Mouse (Mus musculus): ENCODE data around the gene Pygl. TPM values are rescaled to one million over a fixed set of nuclear protein-coding genes. Genes with fewer than 3 reads are reported as not detected.
A peak's percentile ranks its signal among the peaks of the same experiment; 100 is the strongest.
"Not testable (repeated sequence)": the region's sequence is repeated elsewhere in the genome, so short reads cannot be mapped to it uniquely, and the experiment has no call there.

Gene Pygl
- polyA plus RNA-seq, 1 experiment from 2014 or later: 148 TPM

DNA sequence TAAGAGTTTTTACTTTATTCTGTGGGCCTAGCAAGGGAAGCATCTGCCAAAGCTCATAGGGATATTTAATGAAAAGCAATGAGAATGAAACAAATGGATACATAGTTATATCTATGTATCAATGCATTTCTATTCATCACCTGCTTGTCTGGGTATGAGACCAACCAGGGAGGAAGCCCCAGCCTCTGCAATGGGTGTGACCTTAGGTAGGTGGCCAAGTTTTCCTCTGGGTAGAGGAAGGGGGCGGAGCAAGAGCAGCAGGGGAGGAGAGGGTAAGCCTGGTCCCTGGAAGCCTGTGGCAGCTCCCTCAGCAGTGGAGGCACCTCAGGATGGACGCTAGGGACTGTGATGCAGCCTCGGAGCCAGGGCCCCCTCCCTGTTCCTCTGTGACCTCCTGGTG is 77.4 kb downstream of the Pygl start, which contains the start of gene Abhd12b:
Gene Abhd12b (plus strand): TSS at position 301 of the 400 bp plus-strand sequence.
- no peak within 1 kb of the TSS for H3K27ac ChIP-seq (ENCODE audit: low read length)
- no peaks in the 10 kb centered on the region for H3K27me3 ChIP-seq (ENCODE audit: control insufficient read depth, insufficient read depth, low read depth, low read length)
- no peak within 1 kb of the TSS for H3K4me3 ChIP-seq (ENCODE audit: low read depth, low read length)
- no peaks in the 10 kb centered on the region for H3K36me3 ChIP-seq (ENCODE audit: control insufficient read depth, insufficient read depth)
- no peak within 1 kb of the TSS for H3K4me2 ChIP-seq (ENCODE audit: low read depth, low read length)
- H3K9ac ChIP-seq (ENCODE audit: low read depth, low read length): no peak within 1 kb of the TSS
- H3K4me1 ChIP-seq (ENCODE audit: control insufficient read depth, low read depth, low read length): no peaks in the 10 kb centered on the region; the same call in 1 of the 2 replicates
- 31% methylated on average over 3 of the region's 3 CpGs for WGBS (ENCODE audit: insufficient replicate concordance)
- no peak for ATAC-seq (ENCODE audit: low read depth)
- no peaks in the 10 kb centered on the region for H3K9me3 ChIP-seq (replicated peaks; ENCODE audit: control insufficient read depth, low read length)

DNA sequence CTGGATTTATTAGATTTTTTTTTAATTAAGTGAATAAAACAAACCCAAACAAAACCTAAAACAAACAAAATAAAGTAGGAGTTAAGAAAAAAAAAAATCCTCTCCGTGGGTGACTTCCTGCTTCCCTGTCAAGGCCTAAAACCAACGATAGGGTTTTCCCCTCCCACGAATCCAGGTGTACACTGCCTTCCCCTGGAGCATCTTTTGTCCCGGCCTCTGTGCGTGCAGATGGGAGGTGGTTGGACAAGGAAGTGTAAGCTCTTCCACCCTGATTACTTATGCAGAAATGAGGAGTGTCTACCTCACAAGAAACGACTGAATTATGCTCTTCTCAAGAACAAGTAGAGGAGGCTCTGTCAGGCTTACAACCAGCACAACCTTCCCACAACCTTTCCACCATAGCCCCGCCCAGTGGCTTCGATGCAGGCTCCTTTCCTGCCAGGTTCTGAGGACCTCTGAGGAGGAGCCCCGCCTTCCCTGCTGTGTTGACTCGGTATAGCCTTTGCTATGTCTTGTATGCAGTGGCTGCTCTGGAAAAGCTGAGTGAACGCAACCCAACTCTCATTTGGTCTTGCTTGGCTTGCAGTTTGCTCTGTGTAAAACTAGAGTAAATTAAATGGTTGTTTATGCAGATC is 82.5 kb downstream of the Pygl start:
- Histone ChIP-seq H3K27me3 (ENCODE audit: control insufficient read depth, insufficient read depth, low read depth, low read length) (no peaks in the 10 kb centered on the region), H3K9me3 (replicated peaks; ENCODE audit: control insufficient read depth, low read length) (no peaks in the 10 kb centered on the region), H3K27ac (ENCODE audit: low read length) (no peak overlapping the region), H3K9ac (ENCODE audit: low read depth, low read length) (no peak overlapping the region), H3K4me2 (ENCODE audit: low read depth, low read length) (peak overlapping the region; percentile 40), H3K4me3 (ENCODE audit: low read depth, low read length) (0 out of 2 replicates have a peak overlapping the region, but pooled peaks have one; percentile 4), H3K36me3 (ENCODE audit: control insufficient read depth, insufficient read depth) (no peaks in the 10 kb centered on the region), H3K4me1 (ENCODE audit: control insufficient read depth, low read depth, low read length) (no peaks in the 10 kb centered on the region; the same call in 1 of the 2 replicates)
- 13% methylated on average over 11 of the region's 11 CpGs for WGBS (ENCODE audit: insufficient replicate concordance)
- no peak for ATAC-seq (ENCODE audit: low read depth)

DNA sequence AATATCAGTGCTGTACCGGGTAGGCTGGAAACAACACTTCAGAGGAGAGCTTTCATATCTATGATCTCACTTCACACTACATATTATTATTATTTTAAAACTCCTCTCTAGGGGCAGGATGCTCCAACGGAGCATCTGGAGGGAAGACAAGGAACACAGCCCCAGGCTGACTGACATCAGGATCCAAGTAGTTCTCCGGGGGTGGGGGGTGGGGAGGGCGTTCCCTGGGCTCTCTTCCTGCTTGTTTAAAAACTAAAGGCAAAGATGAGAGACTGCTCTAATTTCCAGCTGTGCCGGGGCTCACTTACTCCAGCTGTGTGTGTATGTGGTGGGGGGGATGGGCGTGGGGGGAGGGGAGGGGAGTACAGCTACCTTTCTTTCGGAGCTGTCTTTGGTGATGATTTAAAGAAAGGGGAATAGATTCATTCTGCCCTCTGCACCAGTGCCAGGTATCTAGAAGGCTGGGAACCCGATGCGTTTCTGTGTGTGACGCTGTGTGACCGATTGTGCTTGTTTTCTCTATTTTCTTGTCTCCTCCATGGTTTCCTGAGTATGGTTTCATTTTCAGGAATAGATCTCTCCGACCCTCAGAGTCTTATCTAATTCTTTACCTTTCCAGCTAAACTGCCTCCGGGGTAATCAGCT is 83.2 kb downstream of the Pygl start:
- no peaks in the 10 kb centered on the region; the same call in 1 of the 2 replicates for H3K4me1 ChIP-seq (ENCODE audit: control insufficient read depth, low read depth, low read length)
- ATAC-seq (ENCODE audit: low read depth): no peak
- H3K9ac ChIP-seq (ENCODE audit: low read depth, low read length): no peak overlapping the region
- no peak overlapping the region for H3K27ac ChIP-seq (ENCODE audit: low read length)
- no peaks in the 10 kb centered on the region for H3K36me3 ChIP-seq (ENCODE audit: control insufficient read depth, insufficient read depth)
- H3K4me3 ChIP-seq (ENCODE audit: low read depth, low read length): peak overlapping the region; percentile 40
- no peaks in the 10 kb centered on the region for H3K9me3 ChIP-seq (replicated peaks; ENCODE audit: control insufficient read depth, low read length)
- 6% methylated on average over 13 of the region's 13 CpGs for WGBS (ENCODE audit: insufficient replicate concordance)
- peak overlapping the region; percentile 40 for H3K4me2 ChIP-seq (ENCODE audit: low read depth, low read length)
- no peaks in the 10 kb centered on the region for H3K27me3 ChIP-seq (ENCODE audit: control insufficient read depth, insufficient read depth, low read depth, low read length)

DNA sequence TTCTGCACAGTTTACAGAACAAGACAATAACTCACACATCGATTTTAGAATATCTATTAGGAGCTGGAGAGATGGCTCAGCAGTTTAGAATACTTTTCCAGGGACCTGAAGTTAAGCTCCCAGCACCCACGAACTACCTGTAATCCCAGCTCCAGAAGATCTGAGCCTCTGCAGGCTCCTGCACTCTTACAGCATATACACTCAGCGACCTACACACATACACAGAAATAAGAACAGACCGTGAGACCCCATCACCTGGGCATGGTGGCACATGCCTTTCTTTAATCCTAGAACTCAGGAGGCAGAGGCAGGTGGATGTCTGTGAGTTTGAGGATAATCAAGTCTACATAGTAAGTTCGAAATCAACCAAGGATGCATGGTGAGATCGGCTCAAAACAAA is 85.7 kb downstream of the Pygl start:
- no peak overlapping the region for H3K4me2 ChIP-seq (ENCODE audit: low read depth, low read length)
- no peak overlapping the region for H3K9ac ChIP-seq (ENCODE audit: low read depth, low read length)
- H3K4me1 ChIP-seq (ENCODE audit: control insufficient read depth, low read depth, low read length): no peaks in the 10 kb centered on the region; the same call in 1 of the 2 replicates
- H3K9me3 ChIP-seq (replicated peaks; ENCODE audit: control insufficient read depth, low read length): no peaks in the 10 kb centered on the region
- H3K27me3 ChIP-seq (ENCODE audit: control insufficient read depth, insufficient read depth, low read depth, low read length): no peaks in the 10 kb centered on the region
- H3K4me3 ChIP-seq (ENCODE audit: low read depth, low read length): no peak overlapping the region
- 65% methylated on average over 6 of the region's 6 CpGs for WGBS (ENCODE audit: insufficient replicate concordance)
- H3K27ac ChIP-seq (ENCODE audit: low read length): no peak overlapping the region
- no peak for ATAC-seq (ENCODE audit: low read depth)
- no peaks in the 10 kb centered on the region for H3K36me3 ChIP-seq (ENCODE audit: control insufficient read depth, insufficient read depth)

DNA sequence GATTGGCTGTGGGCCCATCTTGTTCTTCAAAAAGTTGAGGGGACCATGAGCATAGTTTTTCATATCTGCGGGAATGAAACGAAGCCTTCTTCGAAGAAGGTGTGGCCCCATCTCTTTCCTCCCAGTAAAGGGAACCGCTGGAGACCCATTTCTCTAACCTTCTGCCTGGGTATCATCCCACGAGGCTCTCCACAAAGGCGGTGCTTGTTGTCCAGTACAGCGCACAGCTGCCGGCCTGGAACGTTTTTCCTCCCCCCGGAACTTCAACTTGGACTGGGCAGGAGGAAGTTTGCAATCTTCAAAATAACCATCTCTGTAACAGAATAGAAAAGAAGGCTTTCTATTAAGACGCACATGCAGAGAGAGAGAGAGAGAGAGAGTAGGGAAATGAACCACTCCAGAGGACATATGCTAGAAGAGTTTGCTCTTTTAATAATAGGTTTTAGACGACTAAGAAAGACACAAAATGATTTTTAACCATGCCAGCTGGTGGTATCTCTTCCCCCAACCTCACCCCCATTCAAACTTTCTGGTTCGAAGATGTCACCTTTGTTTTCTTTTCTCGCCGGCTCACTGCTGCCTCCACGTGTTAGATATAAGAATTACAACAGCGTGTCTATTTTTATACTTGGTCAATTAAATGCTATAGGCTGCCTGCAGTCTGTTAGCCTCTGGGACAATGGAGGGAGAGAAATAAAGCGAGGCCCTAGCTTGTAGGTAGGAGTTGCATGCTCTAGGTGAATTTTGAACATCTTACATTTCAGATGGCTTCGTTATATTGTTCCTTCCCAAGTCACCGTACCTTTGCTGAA is 86.4 kb downstream of the Pygl start:
- WGBS (ENCODE audit: insufficient replicate concordance): 43% methylated on average over 20 of the region's 20 CpGs
- ATAC-seq (ENCODE audit: low read depth): no peak
- no peaks in the 10 kb centered on the region for H3K9me3 ChIP-seq (replicated peaks; ENCODE audit: control insufficient read depth, low read length)
- H3K4me2 ChIP-seq (ENCODE audit: low read depth, low read length): peak overlapping the region; percentile 27
- H3K27ac ChIP-seq (ENCODE audit: low read length): no peak overlapping the region
- no peak overlapping the region for H3K9ac ChIP-seq (ENCODE audit: low read depth, low read length)
- H3K36me3 ChIP-seq (ENCODE audit: control insufficient read depth, insufficient read depth): no peaks in the 10 kb centered on the region
- no peaks in the 10 kb centered on the region for H3K27me3 ChIP-seq (ENCODE audit: control insufficient read depth, insufficient read depth, low read depth, low read length)
- H3K4me1 ChIP-seq (ENCODE audit: control insufficient read depth, low read depth, low read length): no peaks in the 10 kb centered on the region; the same call in 1 of the 2 replicates
- no peak overlapping the region for H3K4me3 ChIP-seq (ENCODE audit: low read depth, low read length)

DNA sequence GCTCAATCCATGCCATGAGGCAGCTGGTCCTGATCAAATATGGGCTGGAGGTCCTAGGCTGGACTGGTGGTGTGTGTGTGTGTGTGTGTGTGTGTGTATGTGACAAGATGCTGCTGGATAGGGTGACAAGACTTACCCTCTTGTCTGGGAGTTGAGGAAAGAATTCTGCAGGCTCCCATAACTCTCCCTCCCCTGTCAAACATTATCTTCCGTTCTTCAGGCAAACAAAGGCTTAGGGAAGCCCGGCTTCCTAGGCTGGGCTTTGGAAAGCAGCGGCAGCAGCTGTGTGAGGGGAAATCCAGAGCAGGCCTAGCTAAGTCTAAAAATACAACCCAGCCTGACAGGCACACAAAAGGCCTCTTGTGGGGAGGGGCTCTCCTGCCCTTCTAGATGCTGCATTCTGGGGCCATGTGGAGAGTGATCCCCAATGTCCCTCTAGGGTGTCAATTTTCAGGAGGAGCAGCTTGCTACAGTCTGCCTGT is 87.1 kb downstream of the Pygl start:
- H3K36me3 ChIP-seq (ENCODE audit: control insufficient read depth, insufficient read depth); H3K9me3 ChIP-seq (replicated peaks; ENCODE audit: control insufficient read depth, low read length); H3K4me1 ChIP-seq (ENCODE audit: control insufficient read depth, low read depth, low read length); ATAC-seq (ENCODE audit: low read depth); H3K9ac ChIP-seq (ENCODE audit: low read depth, low read length); H3K27ac ChIP-seq (ENCODE audit: low read length); H3K4me2 ChIP-seq (ENCODE audit: low read depth, low read length); H3K4me3 ChIP-seq (ENCODE audit: low read depth, low read length); H3K27me3 ChIP-seq (ENCODE audit: control insufficient read depth, insufficient read depth, low read depth, low read length): not testable (repeated sequence)
- 50% methylated on average over 3 of the region's 3 CpGs for WGBS (ENCODE audit: insufficient replicate concordance)

DNA sequence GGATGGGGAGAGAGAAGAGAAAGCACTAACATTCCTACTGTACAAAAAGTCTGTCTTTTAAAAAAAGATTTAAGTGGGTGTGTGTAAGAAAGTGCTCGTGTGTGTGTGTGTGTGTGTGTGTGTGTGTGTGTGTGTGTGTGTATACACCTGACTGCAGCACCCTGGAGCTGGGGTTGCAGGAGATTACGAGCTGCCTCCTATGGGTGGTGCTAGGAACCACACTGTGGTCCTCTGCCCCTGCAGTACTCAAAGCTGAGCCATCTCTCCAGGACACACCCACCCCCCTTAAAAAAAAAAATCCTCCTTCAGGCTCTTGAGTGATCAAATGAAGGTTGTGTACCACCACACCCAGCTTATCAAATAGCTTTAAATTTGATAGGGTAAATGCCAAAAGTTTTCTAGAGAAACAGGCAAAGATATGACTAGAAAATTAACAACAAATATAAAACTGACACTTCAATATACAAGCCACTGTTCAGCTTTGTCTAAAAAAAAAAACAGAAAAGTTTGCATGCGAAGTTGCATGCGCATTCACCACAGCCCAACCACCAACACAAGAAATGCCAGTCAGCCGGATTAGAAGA is 90.2 kb downstream of the Pygl start:
- H3K9ac ChIP-seq (ENCODE audit: low read depth, low read length): no peak overlapping the region
- no peaks in the 10 kb centered on the region for H3K4me1 ChIP-seq (ENCODE audit: control insufficient read depth, low read depth, low read length)
- H3K27ac ChIP-seq (ENCODE audit: low read length): no peak overlapping the region
- H3K4me2 ChIP-seq (ENCODE audit: low read depth, low read length): no peak overlapping the region
- H3K36me3 ChIP-seq (ENCODE audit: control insufficient read depth, insufficient read depth): no peaks in the 10 kb centered on the region
- H3K4me3 ChIP-seq (ENCODE audit: low read depth, low read length): no peak overlapping the region
- no peaks in the 10 kb centered on the region for H3K27me3 ChIP-seq (ENCODE audit: control insufficient read depth, insufficient read depth, low read depth, low read length)
- 63% methylated on average over 5 of the region's 5 CpGs for WGBS (ENCODE audit: insufficient replicate concordance)
- H3K9me3 ChIP-seq (replicated peaks; ENCODE audit: control insufficient read depth, low read length): no peaks in the 10 kb centered on the region
- ATAC-seq (ENCODE audit: low read depth): no peak

Data from liver, embryonic 16.5 days (tissue).